Mouse (Mus musculus) WW6 (cell line): ENCODE measurements around the gene Dynlt3.
"Not testable (repeated sequence)": the region's sequence is repeated elsewhere in the genome, so short reads cannot be mapped to it uniquely, and the experiment has no call there.

Experiments used
- DNase-seq: peaks from one replicate; pipeline ENCODE4 v3.0.0-alpha.2; 2013; ENCODE audit warnings: low read depth, low spot score

The Dynlt3 gene

DNA sequence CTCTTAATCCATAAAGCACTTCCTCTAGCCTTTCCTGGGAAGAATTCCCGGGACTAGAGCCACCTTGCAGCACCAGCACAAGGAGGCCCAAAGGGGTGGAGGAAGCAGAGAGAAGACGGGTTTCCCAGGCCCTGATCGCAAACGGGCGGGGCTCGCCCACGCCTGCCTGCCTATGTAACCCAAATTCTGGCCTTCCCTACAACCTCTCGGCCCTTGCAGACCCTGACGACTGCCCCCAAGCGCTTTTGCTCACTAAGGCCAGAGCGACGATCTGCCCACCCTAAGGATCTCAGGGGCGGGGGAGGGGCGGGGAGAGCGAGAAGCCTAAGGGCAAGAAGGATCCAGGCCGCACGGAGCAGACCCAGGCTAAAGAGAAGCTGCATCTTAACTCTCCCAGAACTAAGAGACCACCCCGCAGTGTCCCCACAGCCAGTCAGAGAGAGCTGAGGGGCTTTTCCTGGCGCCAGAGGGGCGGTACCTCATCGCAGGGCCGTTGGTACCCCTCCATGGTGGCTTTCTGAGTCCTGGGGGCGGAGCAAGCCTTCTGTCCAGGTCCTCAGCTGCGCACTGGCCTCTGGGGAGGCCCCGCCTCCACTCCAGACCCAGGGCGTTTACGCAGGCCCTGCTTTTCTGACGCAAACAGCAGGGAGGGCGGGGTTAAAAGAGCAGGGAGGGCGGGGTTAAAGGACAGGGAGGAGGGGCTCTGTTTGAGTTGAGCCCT lies at the start of gene Dynlt3:
Gene Dynlt3, minus strand, starts transcription at position 613 of the 721 bp plus-strand sequence.
- DNase-seq, result peak; percentile 29

DNA sequence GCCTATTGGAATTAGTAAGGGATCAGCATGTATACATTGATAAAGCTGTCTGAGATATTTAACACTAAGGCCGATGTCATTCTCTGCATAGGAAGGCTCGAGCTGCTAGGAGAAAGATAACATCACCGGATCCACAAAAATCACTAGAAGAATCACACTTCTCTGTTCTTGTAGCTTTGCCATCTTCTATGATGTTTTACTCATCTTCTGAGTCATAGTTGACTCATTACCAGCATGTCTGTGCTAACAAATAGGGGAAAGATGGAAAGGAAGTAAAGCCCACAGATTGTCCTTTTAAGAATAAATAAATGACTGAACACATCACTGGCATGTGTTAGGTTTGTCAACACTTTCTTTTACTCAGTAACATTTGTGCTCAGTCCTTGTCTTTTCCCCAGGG lies 37.0 kb upstream of the Dynlt3 start:
- no peak for DNase-seq

DNA sequence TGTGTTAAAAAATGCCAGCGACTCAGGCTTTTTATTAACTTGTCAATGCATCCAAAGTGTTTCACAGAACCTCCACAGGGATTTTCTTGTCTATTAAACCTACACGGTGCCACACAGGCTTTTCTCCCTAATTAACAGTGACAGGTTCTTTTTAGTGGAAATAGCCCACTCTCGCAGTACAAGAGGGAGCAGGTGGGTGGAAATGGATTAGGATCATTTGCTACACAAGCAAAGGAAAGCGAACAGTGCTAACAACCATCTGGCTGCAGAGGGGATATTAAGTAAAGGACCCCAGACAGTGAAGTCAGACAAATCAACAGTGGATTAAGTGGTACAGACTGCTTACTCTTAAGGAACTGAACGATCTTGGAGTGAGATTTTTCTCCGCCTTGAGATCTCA lies 33.2 kb upstream of the Dynlt3 start:
- no peak for DNase-seq

DNA sequence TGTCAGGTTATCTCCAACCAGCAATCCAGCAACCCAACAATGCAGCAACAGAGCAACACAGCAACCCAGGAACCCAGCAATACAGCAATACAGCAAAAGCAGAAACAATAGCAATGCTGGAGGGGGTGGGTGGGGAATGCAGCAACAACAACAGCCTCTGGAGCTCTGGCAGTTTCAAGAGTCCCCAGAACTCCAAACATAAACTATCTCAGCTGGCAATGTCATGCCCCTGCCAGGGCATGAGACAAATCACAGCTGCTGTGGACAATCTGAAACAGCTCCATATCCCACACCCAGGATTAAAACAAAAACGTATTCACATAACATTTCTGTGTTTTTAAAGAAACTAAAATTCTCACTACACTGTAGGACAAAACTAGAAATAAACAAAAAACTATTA lies 9.2 kb upstream of the Dynlt3 start:
- DNase-seq, result no peak

DNA sequence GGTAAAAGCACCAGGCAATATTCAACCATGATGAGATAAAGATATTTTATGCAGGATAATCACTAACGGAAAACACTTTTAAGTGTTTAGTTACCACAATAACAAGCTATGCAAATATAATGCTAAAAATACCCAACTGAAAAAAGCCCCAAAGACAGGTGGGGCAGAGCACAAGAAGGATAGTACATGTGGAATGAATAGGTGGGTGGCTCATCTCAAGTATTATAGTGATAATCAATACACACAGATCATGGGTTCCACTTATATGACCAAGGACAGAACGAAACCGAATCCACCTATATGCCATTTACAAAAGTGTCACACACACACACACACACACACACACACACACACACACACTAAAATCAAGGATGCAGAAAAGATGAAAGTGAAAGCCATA lies 8.6 kb upstream of the Dynlt3 start:
- no peak for DNase-seq

DNA sequence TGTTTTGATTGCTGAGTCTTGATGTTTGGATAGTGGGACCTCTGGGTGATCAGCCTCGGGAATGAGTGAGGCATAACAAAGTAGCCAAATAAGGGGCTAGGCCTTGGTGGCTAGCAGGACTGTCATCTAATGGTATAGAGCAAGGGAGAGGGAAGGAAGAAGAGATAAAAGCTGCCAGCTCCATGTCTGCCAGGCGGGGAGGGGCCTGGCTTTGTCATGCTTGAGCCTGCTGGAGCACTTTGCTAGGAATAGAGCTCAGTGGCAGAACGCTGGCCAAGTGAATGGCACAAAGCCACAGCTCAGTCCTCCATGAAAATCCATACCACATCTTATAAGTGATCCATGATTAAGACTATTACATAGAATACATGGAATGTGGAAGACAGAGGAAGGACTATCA lies 10.0 kb downstream of the Dynlt3 start:
- no peak for DNase-seq

DNA sequence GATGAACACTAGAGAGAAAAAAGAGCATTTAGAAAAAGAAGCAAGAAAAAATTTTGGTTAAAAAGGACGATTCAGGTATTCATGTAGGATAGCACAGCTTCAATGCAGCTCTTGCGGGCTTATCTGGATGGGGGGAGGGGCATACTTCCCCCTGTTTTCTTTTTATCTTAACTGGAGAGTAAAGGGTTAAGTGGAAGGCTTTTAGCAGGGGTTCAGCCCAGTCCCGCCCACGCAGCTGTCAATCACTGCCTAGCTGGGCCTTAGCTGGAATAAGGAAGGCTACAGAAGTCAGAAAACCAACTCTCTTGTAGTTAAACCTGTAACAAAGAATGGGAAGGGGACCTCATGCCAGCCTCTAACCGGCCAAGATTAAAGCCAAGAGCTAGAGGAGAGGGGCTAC lies 22.2 kb downstream of the Dynlt3 start:
- DNase-seq, result not testable (repeated sequence)

DNA sequence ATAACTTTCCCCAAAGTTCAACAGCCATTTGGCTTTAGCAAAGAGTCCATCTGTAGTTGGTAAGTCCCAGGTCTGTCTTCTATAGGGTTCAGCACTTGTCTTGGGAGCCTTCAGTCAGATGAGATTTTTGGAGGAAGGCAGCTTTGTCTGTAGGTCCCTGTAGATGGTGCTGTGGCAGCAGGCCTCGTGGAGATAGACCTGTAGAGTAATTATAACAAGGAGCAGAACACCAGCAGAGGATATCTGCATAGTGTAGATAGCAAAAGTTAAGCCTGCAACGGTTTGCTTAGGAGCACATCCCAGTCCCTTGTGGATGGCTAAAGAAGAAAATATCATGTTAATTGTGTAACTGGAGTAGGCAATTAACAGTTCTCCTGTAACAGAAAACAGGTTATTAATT lies 22.7 kb downstream of the Dynlt3 start:
- not testable (repeated sequence) for DNase-seq
